Mouse (Mus musculus) thymus, postnatal 0 days (tissue): ENCODE results near the gene Lingo1. TPM values are rescaled to one million over a fixed set of nuclear protein-coding genes. Genes with fewer than 3 reads are reported as not detected.

Experiments
- DNase-seq: peaks from one replicate; pipeline ENCODE4 v3.0.0-alpha.2; 2015; ENCODE audit warnings: low spot score
- polyA plus RNA-seq: library from polyadenylated mRNA; unstranded; fragments of >200 nt; fragmentation: Nextera tagmentation; extraction: Ambion mirVana; gene quantifications from 2 replicates; pipeline ENCODE4 v1.2.1, GENCODE M21; 2015

Lingo1 gene
- polyA plus RNA-seq, 1 experiment from 2014 or later = 1.1 TPM

GRCm38 (mm10) chr9:56608691-56609351 lies 187.4 kb downstream of the Lingo1 start:
- DNase-seq = no peak

GRCm38 (mm10) chr9:56606082-56606740 lies 190.1 kb downstream of the Lingo1 start:
- DNase-seq = no peak

- no peak for DNase-seq
Measured at GRCm38 (mm10) chr9:56605443-56605806, 190.8 kb downstream of the Lingo1 start.

- no peak for DNase-seq
Measured at GRCm38 (mm10) chr9:56604797-56605442, 191.3 kb downstream of the Lingo1 start.

- DNase-seq = no peak
Measured at GRCm38 (mm10) chr9:56600655-56601054, 195.6 kb downstream of the Lingo1 start.

- DNase-seq = no peak
Measured at GRCm38 (mm10) chr9:56592639-56593038, 203.6 kb downstream of the Lingo1 start.

- DNase-seq = no peak
Measured at GRCm38 (mm10) chr9:56591248-56591888, 204.9 kb downstream of the Lingo1 start.

- DNase-seq = no peak
Measured at GRCm38 (mm10) chr9:56589762-56590161, 206.5 kb downstream of the Lingo1 start.

GRCm38 (mm10) chr9:56584043-56584424 lies 212.2 kb downstream of the Lingo1 start:
- DNase-seq = no peak

GRCm38 (mm10) chr9:56583139-56584042 lies 212.9 kb downstream of the Lingo1 start:
- no peak for DNase-seq

- DNase-seq = peak; percentile 5
Measured at GRCm38 (mm10) chr9:56582628-56583027, 213.6 kb downstream of the Lingo1 start.

GRCm38 (mm10) chr9:56581700-56582099 lies 214.6 kb downstream of the Lingo1 start:
- DNase-seq = no peak

- no peak for DNase-seq
Measured at GRCm38 (mm10) chr9:56581016-56581415, 215.3 kb downstream of the Lingo1 start.

- no peak for DNase-seq
Measured at GRCm38 (mm10) chr9:56580101-56580500, 216.2 kb downstream of the Lingo1 start.

- DNase-seq = no peak
Measured at GRCm38 (mm10) chr9:56577405-56577804, 218.9 kb downstream of the Lingo1 start.

- DNase-seq = no peak
Measured at GRCm38 (mm10) chr9:56572534-56573479, 223.5 kb downstream of the Lingo1 start.
